Mouse (Mus musculus) right cerebral cortex, postnatal 4 days (tissue): ENCODE results near the gene Arhgap9.
A peak's percentile ranks its signal among the peaks of the same experiment; 100 is the strongest.

Experiments
- DNase-seq: peaks from one replicate; pipeline ENCODE4 v3.0.0-alpha.2; 2022

Arhgap9 gene

GRCm38 (mm10) chr10:127350594-127351284 lies 29.0 kb downstream of the Arhgap9 start:
- peak; percentile 70 for DNase-seq

- DNase-seq = no peak
Observed at GRCm38 (mm10) chr10:127351285-127351595, 29.5 kb downstream of the Arhgap9 start.

- no peak for DNase-seq
Observed at GRCm38 (mm10) chr10:127351719-127352118, 30.0 kb downstream of the Arhgap9 start.

- DNase-seq = no peak
Observed at GRCm38 (mm10) chr10:127352187-127352586, 30.4 kb downstream of the Arhgap9 start.

GRCm38 (mm10) chr10:127352766-127353165 lies 31.0 kb downstream of the Arhgap9 start:
- no peak for DNase-seq

GRCm38 (mm10) chr10:127353909-127354895 lies 32.4 kb downstream of the Arhgap9 start, which contains the start of gene Inhbe:
Inhbe (minus strand) TSS chr10:127354411.
- DNase-seq = peak; percentile 53

- DNase-seq = no peak
Observed at GRCm38 (mm10) chr10:127355336-127355735, 33.6 kb downstream of the Arhgap9 start.

GRCm38 (mm10) chr10:127360714-127361113 lies 39.0 kb downstream of the Arhgap9 start:
- DNase-seq = no peak

GRCm38 (mm10) chr10:127367116-127367515 lies 45.4 kb downstream of the Arhgap9 start:
- DNase-seq = no peak

- DNase-seq = no peak
Observed at GRCm38 (mm10) chr10:127368273-127368672, 46.5 kb downstream of the Arhgap9 start.

GRCm38 (mm10) chr10:127369834-127370820 lies 48.4 kb downstream of the Arhgap9 start, which contains the start of gene Inhbc:
Inhbc (minus strand) TSS chr10:127370431.
- DNase-seq = no peak

- DNase-seq = no peak
Observed at GRCm38 (mm10) chr10:127371023-127371422, 49.3 kb downstream of the Arhgap9 start.

GRCm38 (mm10) chr10:127377700-127378099 lies 55.9 kb downstream of the Arhgap9 start:
- DNase-seq = no peak
